Mouse (Mus musculus) myocyte (in vitro differentiated cells): ENCODE results near the gene Rab26. TPM values are rescaled to one million over a fixed set of nuclear protein-coding genes. Genes with fewer than 3 reads are reported as not detected.

Experiments
- H3K27me3 ChIP-seq: one replicate; pipeline ENCODE4 v1.6.1; 2011; ENCODE audit not compliant: control insufficient read depth, insufficient read depth, insufficient read length
- H3K36me3 ChIP-seq: one replicate; pipeline ENCODE4 v1.6.1; 2011; ENCODE audit not compliant: control insufficient read depth, insufficient read depth
- H3K4me2 ChIP-seq: one replicate; pipeline ENCODE4 v1.6.1; 2011; ENCODE audit warnings: low read depth, control low read depth
- H3K4me3 ChIP-seq: one replicate; pipeline ENCODE4 v1.5.1; 2011; ENCODE audit warnings: mild to moderate bottlenecking, control low read depth, moderate library complexity
- H3K79me2 ChIP-seq: one replicate; pipeline ENCODE4 v1.6.1; 2011; ENCODE audit not compliant: control insufficient read depth, insufficient read depth
- H3ac ChIP-seq: one replicate; pipeline ENCODE4 v1.6.1; 2011; ENCODE audit not compliant: control insufficient read depth, insufficient read length
- CEBPB ChIP-seq: IDR thresholded peaks from 2 replicates; pipeline ENCODE4 v1.6.1; 2011; ENCODE audit warnings: mild to moderate bottlenecking, moderate library complexity; ENCODE audit not compliant: poor library complexity, insufficient read depth, severe bottlenecking
- E2F4 ChIP-seq: IDR thresholded peaks from one replicate; pipeline ENCODE4 v1.6.1; 2011; ENCODE audit warnings: mild to moderate bottlenecking, control low read depth, moderate library complexity; ENCODE audit not compliant: insufficient read depth
- MAX ChIP-seq: IDR thresholded peaks from one replicate; pipeline ENCODE4 v1.6.1; 2011; ENCODE audit warnings: low read depth, mild to moderate bottlenecking, control low read depth
- MYOD1 ChIP-seq, 3 experiments: IDR thresholded peaks; one replicate each; pipeline ENCODE4 v1.6.1; 2011; ENCODE audit warnings: control low read depth in 2 of 3, low read depth in 2 of 3, mild to moderate bottlenecking in 2 of 3, moderate library complexity in 1 of 3; ENCODE audit not compliant: insufficient read length in 2 of 3, control insufficient read depth in 1 of 3
- MYOG ChIP-seq, 3 experiments: IDR thresholded peaks; one replicate each; pipeline ENCODE4 v1.6.1; 2011; ENCODE audit warnings: control low read depth in 2 of 3, low read depth in 2 of 3, mild to moderate bottlenecking in 2 of 3; ENCODE audit not compliant: insufficient read length in 2 of 3, control insufficient read depth in 1 of 3, insufficient read depth in 1 of 3
- POLR2A ChIP-seq: IDR thresholded peaks from one replicate; pipeline ENCODE4 v1.6.1; 2011; ENCODE audit warnings: low read depth, mild to moderate bottlenecking, control low read depth, moderate library complexity; ENCODE audit not compliant: insufficient read length
- POLR2AphosphoS2 ChIP-seq: IDR thresholded peaks from one replicate; pipeline ENCODE4 v1.6.1; 2011; ENCODE audit warnings: low read depth, control low read depth; ENCODE audit not compliant: insufficient read length
- REST ChIP-seq: IDR thresholded peaks from one replicate; pipeline ENCODE4 v1.6.1; 2011; ENCODE audit warnings: mild to moderate bottlenecking, control low read depth, moderate library complexity; ENCODE audit not compliant: insufficient read depth, insufficient read length
- SRF ChIP-seq: IDR thresholded peaks from one replicate; pipeline ENCODE4 v1.6.1; 2011; ENCODE audit warnings: low read depth; ENCODE audit not compliant: control insufficient read depth, insufficient read length
- TCF12 ChIP-seq: IDR thresholded peaks from one replicate; pipeline ENCODE4 v1.6.1; 2011; ENCODE audit warnings: mild to moderate bottlenecking, control low read depth; ENCODE audit not compliant: poor library complexity, insufficient read depth, severe bottlenecking
- TCF3 ChIP-seq: IDR thresholded peaks from one replicate; pipeline ENCODE4 v1.6.1; 2011; ENCODE audit warnings: low read depth, control low read depth; ENCODE audit not compliant: insufficient read length
- USF1 ChIP-seq: IDR thresholded peaks from one replicate; pipeline ENCODE4 v1.6.1; 2011; ENCODE audit warnings: low read depth, mild to moderate bottlenecking, control low read depth, moderate library complexity
- polyA plus RNA-seq: library from polyadenylated mRNA; unstranded; fragments of >200 nt; fragmentation: generic; extraction: Trizol; gene quantifications from one replicate; pipeline ENCODE4 v1.2.1, GENCODE M21; 2012; ENCODE audit warnings: missing spikeins

Gene Rab26
- polyA plus RNA-seq, 1 experiment = 0.35 TPM

- no peaks in the 10 kb centered on the region for H3K36me3 ChIP-seq
- no peak overlapping the region for H3K4me3 ChIP-seq
- no peak overlapping the region for H3ac ChIP-seq
- no peak overlapping the region for H3K4me2 ChIP-seq
- H3K79me2 ChIP-seq = peaks cover 29% of the 10 kb centered on the region
- TF ChIP-seq POLR2AphosphoS2 (no peak), USF1 (no peak), CEBPB (no peak), MAX (no peak), REST (no peak), SRF (no peak), POLR2A (no peak), E2F4 (no peak), MYOD1 (IDR thresholded peaks at IDR 0.05; ENCODE audit: control insufficient read depth in 1 of 3, insufficient read length in 2 of 3, low read depth in 2 of 3) (no peak), TCF3 (no peak), TCF12 (no peak), MYOG (IDR thresholded peaks at IDR 0.05; ENCODE audit: control insufficient read depth in 1 of 3, insufficient read depth in 1 of 3, insufficient read length in 2 of 3, low read depth in 2 of 3) (no peak)
- H3K27me3 ChIP-seq = peaks cover 5% of the 10 kb centered on the region
These were observed 14.4 kb upstream of the Rab26 start for GRCm38 (mm10) chr17:24548435-24548834.

DNA sequence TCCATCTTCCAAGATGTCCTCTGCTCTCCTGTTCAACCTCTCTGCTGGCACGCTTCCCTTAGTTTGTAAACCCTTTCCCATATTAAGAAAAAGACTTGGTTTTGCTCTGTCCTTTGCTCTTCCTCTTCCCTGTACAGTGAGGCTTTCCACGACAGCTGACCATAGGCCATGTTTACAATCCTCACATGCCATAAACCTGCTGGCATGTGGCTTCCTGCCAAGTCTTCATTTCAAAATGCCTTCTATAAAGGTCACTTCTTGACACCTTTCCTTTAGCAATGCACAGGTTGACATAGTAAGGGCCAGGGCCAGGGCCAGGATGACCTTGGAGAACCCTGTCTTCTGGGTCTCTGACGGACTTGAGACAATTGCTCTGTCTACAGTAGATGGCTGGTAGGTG lies 12.2 kb upstream of the Rab26 start:
- Histone ChIP-seq H3K79me2 (peaks cover 7% of the 10 kb centered on the region), H3ac (no peak overlapping the region), H3K27me3 (peaks cover 5% of the 10 kb centered on the region), H3K4me3 (no peak overlapping the region), H3K36me3 (no peaks in the 10 kb centered on the region), H3K4me2 (no peak overlapping the region)
- no peak for TF ChIP-seq TCF12
- no peak for TF ChIP-seq TCF3
- no peak for TF ChIP-seq E2F4
- TF ChIP-seq REST = no peak
- no peak for TF ChIP-seq USF1
- no peak for TF ChIP-seq SRF
- TF ChIP-seq MAX = no peak
- TF ChIP-seq MYOD1 (IDR thresholded peaks at IDR 0.05; ENCODE audit: control insufficient read depth in 1 of 3, insufficient read length in 2 of 3, low read depth in 2 of 3) = no peak

DNA sequence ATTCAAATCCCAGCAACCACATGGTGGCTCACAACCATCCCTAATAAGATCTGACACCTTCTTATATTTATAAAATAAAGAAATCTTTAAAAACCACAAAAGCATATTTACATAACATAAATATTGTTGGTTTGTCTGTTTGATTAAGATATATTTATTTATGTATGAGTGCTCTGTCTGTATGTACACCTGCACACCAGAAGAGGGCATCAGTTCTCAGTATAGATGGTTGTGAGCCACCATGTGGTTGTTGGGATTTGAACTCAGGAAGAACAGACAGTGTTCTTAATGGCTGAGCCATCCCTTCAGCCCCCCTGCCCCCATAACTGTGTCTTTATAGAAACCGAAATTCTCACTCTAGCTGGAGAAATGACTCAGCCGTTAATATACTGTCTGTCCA lies 11.2 kb upstream of the Rab26 start:
- H3K36me3 ChIP-seq = no peaks in the 10 kb centered on the region

DNA sequence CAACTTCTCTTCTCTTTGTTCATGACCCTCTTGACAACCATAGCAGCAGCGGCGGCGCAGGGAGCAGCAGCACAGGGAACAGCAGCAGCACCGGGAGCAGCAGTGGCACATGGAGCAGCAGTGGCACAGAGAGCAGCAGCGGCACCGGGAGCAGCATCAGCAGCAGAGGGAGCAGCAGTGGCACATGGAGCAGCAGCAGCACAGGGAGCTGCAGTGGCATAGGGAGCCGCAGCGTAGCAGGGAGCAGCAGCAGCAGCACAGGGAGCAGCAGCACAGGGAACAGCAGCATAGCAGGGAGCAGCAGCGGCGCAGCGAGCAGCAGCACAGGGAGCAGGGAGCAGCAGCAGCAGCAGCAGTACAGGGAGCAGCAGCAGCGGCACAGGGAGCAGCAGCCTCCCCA lies 10.6 kb upstream of the Rab26 start:
- Histone ChIP-seq H3ac (no peak overlapping the region), H3K4me3 (no peak overlapping the region), H3K79me2 (no peaks in the 10 kb centered on the region), H3K4me2 (no peak overlapping the region), H3K36me3 (no peaks in the 10 kb centered on the region), H3K27me3 (peaks cover 5% of the 10 kb centered on the region)
- no peak for TF ChIP-seq REST
- no peak for TF ChIP-seq POLR2A
- no peak for TF ChIP-seq E2F4
- no peak for TF ChIP-seq MYOG (IDR thresholded peaks at IDR 0.05; ENCODE audit: control insufficient read depth in 1 of 3, insufficient read depth in 1 of 3, insufficient read length in 2 of 3, low read depth in 2 of 3)
- TF ChIP-seq MYOD1 (IDR thresholded peaks at IDR 0.05; ENCODE audit: control insufficient read depth in 1 of 3, insufficient read length in 2 of 3, low read depth in 2 of 3) = no peak
- TF ChIP-seq USF1 = no peak
- TF ChIP-seq TCF12 = no peak
- TF ChIP-seq POLR2AphosphoS2 = no peak
- TF ChIP-seq CEBPB = no peak
- no peak for TF ChIP-seq TCF3
- no peak for TF ChIP-seq MAX
- no peak for TF ChIP-seq SRF

More for the DNA sequence above, 11.2 kb upstream of the Rab26 start:
- no peak for TF ChIP-seq REST
- no peak for TF ChIP-seq MYOG (IDR thresholded peaks at IDR 0.05; ENCODE audit: control insufficient read depth in 1 of 3, insufficient read depth in 1 of 3, insufficient read length in 2 of 3, low read depth in 2 of 3)
- no peak for TF ChIP-seq E2F4
- no peak for TF ChIP-seq CEBPB
- no peak for TF ChIP-seq TCF3
- TF ChIP-seq POLR2A = no peak
- no peak for TF ChIP-seq SRF
- no peak for TF ChIP-seq POLR2AphosphoS2
- TF ChIP-seq TCF12 = no peak
- no peak for TF ChIP-seq MYOD1 (IDR thresholded peaks at IDR 0.05; ENCODE audit: control insufficient read depth in 1 of 3, insufficient read length in 2 of 3, low read depth in 2 of 3)
- no peak for TF ChIP-seq MAX
- no peak for TF ChIP-seq USF1
- H3K27me3 ChIP-seq = peaks cover 5% of the 10 kb centered on the region
- H3K4me2 ChIP-seq = no peak overlapping the region
- no peak overlapping the region for H3K4me3 ChIP-seq
- no peak overlapping the region for H3ac ChIP-seq
- no peaks in the 10 kb centered on the region for H3K79me2 ChIP-seq
